Mouse (Mus musculus) urinary bladder, adult 2 months (tissue): ENCODE results near the gene Wscd1. TPM values are rescaled to one million over a fixed set of nuclear protein-coding genes. Genes with fewer than 3 reads are reported as not detected.

Experiments used
- DNase-seq: peaks from one replicate; pipeline ENCODE4 v3.0.0; 2022; ENCODE audit warnings: low spot score
- polyA plus RNA-seq: library from polyadenylated mRNA; depleted of rRNA; stranded (reverse); fragments of >200 nt; gene quantifications from 2 replicates; pipeline ENCODE4 v1.2.3, GENCODE M21; 2012; rRNA removed

The Wscd1 gene
- polyA plus RNA-seq: 2.5 and 2.8 TPM in 2 replicates

- no peak for DNase-seq
Measured at GRCm38 (mm10) chr11:71749671-71750070, at the start of gene Wscd1. TSS of gene Wscd1 (plus strand) at chr11:71749920.

GRCm38 (mm10) chr11:71728066-71728465 lies 21.7 kb upstream of the Wscd1 start:
- DNase-seq: no peak

- no peak for DNase-seq
Measured at GRCm38 (mm10) chr11:71729287-71729686, 20.4 kb upstream of the Wscd1 start.

- DNase-seq: no peak
Measured at GRCm38 (mm10) chr11:71733771-71734170, 15.9 kb upstream of the Wscd1 start.

- no peak for DNase-seq
Measured at GRCm38 (mm10) chr11:71737106-71737505, 12.6 kb upstream of the Wscd1 start.

- no peak for DNase-seq
Measured at GRCm38 (mm10) chr11:71738501-71739045, 11.1 kb upstream of the Wscd1 start.

GRCm38 (mm10) chr11:71745875-71746274 lies 3.8 kb upstream of the Wscd1 start:
- no peak for DNase-seq

- no peak for DNase-seq
Measured at GRCm38 (mm10) chr11:71747719-71748118, 2.0 kb upstream of the Wscd1 start.

GRCm38 (mm10) chr11:71750534-71751173 lies 934 bp downstream of the Wscd1 start:
- DNase-seq: no peak

- no peak for DNase-seq
Measured at GRCm38 (mm10) chr11:71751174-71751611, 1.5 kb downstream of the Wscd1 start.

GRCm38 (mm10) chr11:71751689-71752088 lies 2.0 kb downstream of the Wscd1 start:
- DNase-seq: no peak

GRCm38 (mm10) chr11:71752626-71753025 lies 2.9 kb downstream of the Wscd1 start:
- DNase-seq: no peak

- no peak for DNase-seq
Measured at GRCm38 (mm10) chr11:71755115-71755514, 5.4 kb downstream of the Wscd1 start.

- DNase-seq: no peak
Measured at GRCm38 (mm10) chr11:71756325-71756724, 6.6 kb downstream of the Wscd1 start.

GRCm38 (mm10) chr11:71758211-71759110 lies 8.7 kb downstream of the Wscd1 start:
- DNase-seq: no peak

- no peak for DNase-seq
Measured at GRCm38 (mm10) chr11:71760991-71761390, 11.3 kb downstream of the Wscd1 start.

GRCm38 (mm10) chr11:71763154-71763553 lies 13.4 kb downstream of the Wscd1 start:
- DNase-seq: no peak

- DNase-seq: no peak
Measured at GRCm38 (mm10) chr11:71763651-71764275, 14.0 kb downstream of the Wscd1 start.

- no peak for DNase-seq
Measured at GRCm38 (mm10) chr11:71764743-71765142, 15.0 kb downstream of the Wscd1 start.

- DNase-seq: no peak
Measured at GRCm38 (mm10) chr11:71765335-71765734, 15.6 kb downstream of the Wscd1 start.

- no peak for DNase-seq
Measured at GRCm38 (mm10) chr11:71766380-71766779, 16.7 kb downstream of the Wscd1 start.

- no peak for DNase-seq
Measured at GRCm38 (mm10) chr11:71767726-71768125, 18.0 kb downstream of the Wscd1 start.
